Mouse (Mus musculus) induced T-regulatory cell, adult 2 months (primary cell): ENCODE results near the gene Rnaset2b.
"Not testable (repeated sequence)": the region's sequence is repeated elsewhere in the genome, so short reads cannot be mapped to it uniquely, and the experiment has no call there.

ENCODE experiments used
- DNase-seq: peaks from one replicate; pipeline ENCODE4 v3.0.0-alpha.2; 2012; ENCODE audit warnings: low read depth

Gene Rnaset2b

DNA sequence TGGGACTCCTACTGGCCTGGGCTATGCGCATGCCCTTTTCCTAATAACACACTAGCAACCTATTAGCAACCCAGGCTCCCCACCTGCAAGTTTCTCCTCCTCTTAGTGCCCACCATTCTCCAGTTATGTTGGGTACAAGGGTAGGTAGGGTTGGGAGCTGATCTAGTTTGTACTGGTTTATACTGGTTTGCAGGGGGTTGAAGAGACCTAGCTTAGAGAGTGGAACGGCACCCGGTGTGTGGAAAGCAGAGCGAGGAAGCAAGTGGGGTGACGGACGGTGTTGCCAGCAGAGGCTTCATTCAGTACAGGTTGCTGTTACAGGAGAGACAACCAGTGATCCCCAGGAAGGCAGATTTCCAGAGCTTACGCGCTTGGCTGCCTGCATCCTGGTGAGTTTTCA lies at the start of gene Rnaset2b:
TSS of gene Rnaset2b (plus strand) at position 301 of the 400 bp plus-strand sequence.
- DNase-seq: not testable (repeated sequence)

DNA sequence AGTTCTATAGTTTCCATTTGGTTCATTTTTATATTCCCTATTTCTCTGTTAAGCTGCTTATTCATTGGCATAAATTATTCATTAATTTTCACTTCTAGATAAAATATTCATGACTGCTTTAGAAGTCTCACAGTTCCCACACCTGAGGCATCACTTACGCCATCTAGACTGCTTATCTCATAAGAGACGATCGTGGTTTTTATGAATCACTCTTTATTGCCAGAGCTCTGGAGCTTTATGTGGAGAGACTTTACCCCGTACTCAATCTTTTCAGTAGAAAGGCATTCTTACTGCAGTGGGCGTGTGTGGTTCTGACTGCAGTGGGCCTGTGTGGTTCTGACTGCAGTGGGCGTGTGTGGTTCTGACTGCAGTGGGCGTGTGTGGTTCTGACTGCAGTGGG lies 38.8 kb upstream of the Rnaset2b start:
- DNase-seq: not testable (repeated sequence)

DNA sequence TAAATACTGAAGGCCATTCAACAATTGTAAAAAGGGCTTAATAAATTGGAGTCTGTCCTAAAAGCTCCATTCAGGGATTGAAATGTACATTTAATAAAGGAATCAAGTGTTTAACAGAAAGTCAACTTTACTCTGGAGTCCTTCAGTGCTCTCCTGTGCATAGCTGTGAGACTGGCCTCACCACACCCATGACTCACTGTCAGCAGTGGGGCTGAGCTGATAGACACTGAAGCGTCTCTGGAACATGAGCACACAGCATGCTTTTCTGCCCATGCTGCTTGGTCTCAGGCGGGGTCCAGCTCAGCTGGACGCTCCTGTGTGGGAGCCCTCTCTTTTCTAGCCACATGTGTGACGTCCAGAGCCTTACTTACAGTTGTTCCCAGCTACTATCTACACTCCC lies 27.9 kb upstream of the Rnaset2b start:
- not testable (repeated sequence) for DNase-seq

DNA sequence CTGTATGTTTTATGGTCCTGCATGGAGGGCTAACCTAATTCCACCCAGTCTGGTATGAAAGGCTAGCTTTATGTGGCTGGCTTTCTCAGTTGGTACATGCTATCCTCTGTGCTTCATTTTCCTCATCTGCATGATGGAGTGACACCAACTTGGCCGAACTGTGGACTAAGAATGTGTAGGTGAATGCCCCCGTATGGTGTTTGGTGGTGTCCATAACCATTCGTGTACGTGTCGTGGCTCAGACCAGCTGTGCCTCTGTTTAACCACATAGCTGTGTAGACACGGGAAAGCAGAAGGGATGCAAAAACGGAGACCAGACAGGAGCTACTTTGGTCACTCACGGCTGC lies 22.8 kb upstream of the Rnaset2b start:
- not testable (repeated sequence) for DNase-seq

DNA sequence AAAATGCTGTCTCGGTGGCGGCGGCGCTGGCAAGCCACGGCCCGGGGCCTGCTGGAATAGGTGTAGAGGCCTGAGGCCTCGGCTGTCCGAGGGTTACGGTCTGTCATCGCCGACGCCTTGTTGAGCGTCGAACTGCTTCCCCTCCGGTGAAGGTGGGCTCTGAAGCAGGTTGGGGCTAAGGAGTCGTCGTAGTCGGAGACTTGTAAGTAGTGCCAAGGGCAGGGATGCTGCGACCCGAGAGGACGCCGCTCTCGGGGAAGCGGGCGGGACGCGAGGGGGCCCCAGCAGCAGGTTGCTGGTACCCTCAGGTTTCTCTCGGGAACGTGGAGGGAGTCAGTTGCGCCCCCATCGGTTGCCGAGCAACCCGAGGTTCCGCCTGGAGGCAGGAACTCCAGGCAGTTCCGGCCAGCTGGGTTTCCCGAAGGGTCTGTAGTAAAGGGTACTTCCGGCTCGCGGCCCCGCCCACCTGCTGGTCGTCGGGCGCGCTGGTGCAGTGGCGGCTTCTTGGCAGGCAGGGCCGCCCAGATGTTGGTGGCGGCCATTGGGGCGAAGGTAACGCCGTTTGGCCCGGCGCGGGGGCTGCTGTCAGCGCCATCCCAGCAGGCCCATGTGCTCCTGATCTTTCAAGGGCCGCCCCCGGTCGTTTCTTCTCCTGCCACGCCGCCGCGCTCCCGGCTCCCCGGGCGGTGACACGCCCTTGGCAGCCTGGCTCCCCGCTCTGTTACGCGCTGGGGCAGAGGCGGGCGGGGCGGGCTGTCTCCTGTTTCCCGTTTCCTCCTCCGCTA lies 22.3 kb upstream of the Rnaset2b start, which contains the start of gene Rsph3b:
TSS of gene Rsph3b (minus strand) at position 699 of the 785 bp plus-strand sequence.
- DNase-seq: peak; percentile 78

DNA sequence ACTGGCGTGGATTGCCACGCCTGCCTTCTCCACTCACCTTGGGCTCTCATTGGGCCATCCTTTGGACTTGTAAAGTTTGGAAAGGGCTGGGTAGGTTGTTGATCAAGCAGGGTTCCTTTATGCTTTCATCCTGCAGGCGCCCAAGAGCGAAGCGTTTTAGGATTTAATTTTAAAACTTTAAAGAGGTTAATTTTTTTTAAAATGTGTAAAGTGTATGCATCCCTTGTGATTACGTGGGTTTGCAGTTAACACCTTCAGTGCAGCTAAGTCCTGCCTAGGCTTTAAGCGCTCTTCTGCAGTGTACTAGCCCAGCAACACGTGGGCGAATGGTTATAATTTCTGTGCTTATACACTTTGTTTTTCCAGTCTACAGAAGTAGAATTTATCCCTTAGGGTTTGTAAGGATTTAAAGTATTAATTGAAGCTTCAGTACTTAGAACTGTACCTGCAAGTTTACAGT lies 21.6 kb upstream of the Rnaset2b start:
- DNase-seq: not testable (repeated sequence)

DNA sequence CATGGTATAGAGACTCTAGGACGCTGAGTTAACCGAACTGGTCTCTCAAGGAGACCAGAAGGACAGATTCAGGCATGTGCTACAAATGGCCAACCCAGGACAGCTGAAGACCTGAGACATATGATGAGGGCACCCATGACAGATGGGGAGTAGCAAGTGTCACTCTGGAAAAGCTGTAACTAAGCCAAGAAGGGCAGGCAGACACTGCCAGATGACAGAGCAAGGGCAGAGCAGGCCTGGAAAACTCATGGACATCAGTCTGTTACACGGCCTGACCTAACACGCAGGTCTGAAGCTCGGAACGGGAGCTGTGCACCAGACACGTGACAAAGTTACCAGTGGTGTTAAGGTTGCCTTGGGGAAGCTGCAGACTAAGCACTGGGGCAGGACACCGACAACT lies 11.6 kb upstream of the Rnaset2b start:
- DNase-seq: not testable (repeated sequence)

DNA sequence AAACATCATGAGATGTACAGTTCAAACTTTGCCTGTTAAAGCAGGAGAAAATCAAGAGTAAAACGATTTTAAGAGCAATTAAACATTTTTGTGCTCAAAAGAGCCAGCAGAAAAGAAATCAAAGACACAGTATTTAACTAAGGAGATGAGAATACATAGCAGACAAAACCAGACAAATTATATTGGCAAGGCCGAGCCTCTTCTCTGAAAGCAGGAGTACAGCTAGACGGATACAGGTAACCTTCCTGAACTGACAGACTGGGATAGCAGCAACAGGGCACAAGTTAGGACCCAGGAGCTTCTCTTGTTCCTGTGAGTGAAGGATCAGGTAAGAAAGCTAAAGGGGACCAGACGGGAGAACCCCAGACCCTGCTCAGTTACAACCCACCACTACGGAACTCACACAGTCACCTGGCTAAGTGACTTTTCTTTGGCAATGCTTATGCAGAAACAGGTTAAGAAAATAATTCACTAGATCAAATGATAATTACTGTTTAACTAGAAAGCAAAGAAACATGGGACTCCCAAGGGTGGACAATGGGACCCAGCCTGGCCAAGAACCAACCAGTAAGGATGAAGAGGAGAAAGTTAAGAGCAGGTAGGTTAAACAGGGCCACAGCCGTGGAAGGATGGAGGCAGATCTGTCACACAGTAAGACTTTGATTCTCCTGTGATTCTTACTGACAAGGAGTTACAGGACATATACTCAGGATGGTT lies 10.7 kb upstream of the Rnaset2b start:
- DNase-seq: not testable (repeated sequence)

DNA sequence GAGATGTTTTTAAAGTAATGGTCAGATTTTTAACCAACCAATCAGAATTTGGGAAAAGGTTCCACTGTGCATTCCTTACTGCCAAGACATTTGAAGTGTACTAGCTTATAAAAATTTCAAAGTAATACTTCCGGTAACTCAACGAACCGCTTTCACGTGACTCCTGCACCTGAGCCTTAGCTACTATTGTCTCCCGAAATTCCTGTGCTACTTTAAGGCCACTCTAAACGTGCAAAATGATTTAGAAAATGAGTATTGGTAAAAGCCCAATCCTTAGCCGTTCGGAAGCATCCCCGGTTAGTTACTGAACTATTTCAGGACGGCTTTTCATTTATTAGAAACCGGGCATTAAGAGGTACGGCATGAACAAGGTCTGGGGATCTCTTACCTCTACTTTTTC lies 10.1 kb upstream of the Rnaset2b start:
- peak; percentile 39 for DNase-seq

DNA sequence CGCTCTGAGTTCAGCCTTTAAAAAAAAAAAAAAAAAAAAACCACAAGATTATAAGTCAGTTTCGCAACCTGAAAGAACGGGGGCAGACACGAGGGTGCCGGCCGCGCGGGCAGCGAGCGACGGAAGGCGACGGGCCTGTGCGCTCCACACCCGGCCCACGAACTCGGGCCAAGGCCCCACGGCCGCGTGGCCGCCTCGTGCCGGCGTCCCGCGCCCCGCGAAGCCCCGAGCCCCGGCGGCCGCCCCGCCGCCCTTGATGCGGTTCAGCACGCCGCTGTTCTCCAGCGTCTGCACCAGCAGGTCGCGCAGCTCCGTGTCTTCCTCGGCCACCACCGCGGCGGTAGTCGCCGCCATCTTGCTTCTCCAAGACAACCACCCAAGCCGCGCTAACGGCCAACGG lies 9.7 kb upstream of the Rnaset2b start, which contains the start of gene Tagap1:
TSS of gene Tagap1 (minus strand) at position 381 of the 400 bp plus-strand sequence.
- DNase-seq: peak; percentile 53

DNA sequence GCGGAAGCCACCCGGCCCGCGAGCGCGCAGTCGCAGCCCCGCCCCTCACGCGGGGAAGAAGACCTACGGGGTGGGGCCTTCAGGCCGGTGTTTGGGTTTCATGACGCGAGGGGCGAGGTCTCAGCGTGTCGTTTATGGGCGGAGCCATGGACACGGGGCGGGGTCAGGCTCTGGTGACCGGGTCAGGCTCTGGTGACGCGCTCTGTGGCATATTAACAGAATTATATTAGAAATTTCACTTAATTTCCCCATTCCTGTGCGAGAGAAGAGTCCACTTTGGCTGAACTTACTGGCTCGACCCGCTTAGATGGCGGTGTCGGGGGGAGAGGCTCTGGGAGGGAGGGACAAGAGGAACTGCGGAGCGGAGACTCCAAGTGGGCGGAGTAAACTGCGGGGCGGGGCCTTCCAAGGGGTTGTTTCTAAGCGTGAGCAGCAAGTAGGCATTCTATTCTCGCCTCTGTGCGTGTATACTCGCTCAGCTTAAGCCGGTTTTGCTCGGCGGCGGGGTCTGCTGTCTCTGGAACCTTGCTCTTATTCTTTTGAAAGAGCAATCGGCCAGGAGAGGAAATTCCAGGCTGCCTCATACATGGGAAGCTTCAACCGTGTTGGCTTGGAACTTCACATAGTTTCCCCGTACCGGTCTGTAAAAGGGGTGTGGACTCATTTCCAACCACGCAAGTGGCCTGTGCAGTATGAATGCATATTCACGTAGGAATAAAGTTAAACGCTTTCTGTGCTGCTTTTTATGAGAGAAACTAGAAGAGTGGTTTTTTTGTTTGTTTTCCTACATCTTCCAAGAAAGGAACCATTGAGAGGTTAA lies 9.0 kb upstream of the Rnaset2b start:
- DNase-seq: peak; percentile 69

DNA sequence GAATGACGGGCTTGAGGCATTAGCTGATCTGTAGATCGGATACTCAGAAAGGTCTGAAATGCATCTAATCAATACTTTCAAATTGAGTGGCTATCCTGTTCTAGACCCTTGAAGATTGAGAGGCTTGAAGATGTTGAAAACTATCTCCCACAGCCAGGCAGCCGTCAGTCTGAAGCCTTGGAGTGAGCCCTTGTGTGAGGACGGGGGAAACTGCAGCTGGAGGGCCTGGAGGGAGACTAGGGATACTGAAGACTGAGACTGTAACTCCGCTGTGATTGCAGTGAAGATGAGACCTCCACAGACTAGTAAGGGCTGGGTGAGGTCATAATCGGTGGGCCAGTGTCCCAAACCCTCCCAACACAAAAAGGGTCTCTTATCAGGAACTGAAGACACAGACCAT lies 8.1 kb upstream of the Rnaset2b start:
- not testable (repeated sequence) for DNase-seq

DNA sequence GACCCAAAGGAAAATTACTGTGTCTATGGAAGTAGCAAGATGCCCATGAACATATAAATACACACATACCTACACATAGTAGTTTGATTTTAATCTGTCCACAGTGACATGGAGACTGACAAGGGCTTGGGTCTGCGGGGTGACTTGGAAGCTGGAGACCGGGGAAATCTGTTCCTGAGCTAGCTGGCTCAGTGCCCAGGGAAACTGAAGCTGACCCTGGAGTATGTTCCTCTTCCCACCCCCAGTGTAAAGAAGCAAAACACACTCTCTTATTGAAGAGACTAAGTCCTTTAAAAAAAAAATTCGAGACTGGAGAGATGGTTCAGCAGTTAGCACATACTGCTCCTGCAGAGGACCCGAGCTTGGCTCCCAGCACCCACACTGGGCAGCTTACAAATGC lies 7.5 kb upstream of the Rnaset2b start:
- DNase-seq: not testable (repeated sequence)

DNA sequence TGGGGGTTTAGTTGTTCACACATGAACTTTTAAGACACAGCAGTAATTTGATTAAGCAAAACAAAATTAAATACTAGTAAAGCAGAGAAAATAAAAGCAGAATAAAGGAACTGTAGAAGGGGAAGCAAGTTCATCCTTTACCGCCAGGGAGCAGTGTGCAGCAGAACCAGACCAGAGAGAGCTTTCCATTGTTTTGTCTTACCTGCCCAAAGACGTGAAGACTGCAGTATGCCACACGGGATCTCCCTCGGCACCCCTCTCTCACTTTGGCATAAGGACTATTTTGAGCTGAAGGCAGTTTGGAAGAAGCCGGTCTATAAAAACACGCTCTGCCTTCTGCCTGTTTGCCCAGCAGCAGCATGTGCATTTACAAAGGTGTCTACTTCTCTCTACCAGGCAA lies 5.1 kb upstream of the Rnaset2b start:
- DNase-seq: peak; percentile 65

DNA sequence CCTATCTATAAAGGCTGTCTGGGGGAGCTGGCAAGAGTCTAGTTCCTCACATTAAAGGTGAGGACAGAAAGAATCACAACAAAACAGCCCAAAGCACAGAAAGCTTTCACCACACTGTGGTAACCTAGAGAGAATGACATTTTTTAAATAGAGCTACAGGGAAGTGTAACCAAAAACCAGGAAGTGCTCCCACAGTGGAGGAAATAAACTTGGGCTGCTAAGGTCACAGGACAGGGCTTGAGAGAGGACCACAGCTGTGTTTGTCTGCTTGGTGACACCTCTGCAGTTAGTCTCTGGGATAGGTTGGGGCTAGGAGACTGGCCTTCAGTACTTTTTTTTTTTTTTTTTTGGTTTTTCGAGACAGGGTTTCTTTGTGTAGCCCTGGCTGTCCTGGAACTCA lies 2.8 kb upstream of the Rnaset2b start:
- DNase-seq: not testable (repeated sequence)

DNA sequence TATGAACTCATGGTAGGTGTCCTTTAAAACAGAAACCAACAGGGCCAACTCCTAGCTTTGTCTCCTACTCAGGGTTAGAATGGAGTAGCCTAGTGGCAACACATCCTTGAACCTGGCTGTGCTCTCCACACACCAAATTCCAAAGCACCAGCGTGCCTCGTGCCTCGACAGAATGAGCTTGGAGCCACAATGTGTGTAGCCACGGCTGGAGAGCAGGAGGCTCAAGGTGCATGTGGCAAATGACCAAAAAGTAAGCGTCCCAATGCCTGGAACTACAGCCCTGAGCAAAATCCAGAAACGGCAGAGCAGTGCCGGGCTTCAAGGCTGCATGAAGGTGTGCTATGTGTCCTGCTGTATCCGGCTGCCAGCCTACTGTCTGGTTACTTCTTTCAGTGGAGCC lies 804 bp downstream of the Rnaset2b start:
- DNase-seq: not testable (repeated sequence)

DNA sequence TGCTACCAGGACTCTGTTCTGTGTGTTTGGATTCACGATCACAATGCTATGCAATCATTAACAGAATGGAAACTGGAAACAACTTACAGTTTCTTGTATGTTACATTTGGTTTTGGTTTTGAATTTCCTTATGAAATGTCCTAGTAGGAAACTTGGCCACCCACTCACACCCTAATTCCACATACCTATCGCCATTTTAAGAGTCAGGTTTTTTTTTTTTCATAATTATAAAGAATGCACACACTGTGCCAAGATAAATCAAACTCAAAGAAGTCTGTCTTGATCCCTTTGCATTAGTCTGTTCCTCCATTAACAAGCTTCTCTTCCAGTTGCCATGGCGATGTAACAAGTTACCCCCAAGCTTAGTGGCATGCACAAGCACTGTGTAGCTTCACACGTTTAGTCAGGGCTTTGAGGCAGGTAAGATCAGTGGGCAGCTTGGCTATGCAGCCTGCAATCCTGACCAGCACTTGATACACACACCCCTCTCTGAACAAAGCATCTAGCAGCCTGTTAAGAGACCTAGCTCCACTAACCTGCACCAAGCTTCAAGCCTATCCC lies 2.5 kb downstream of the Rnaset2b start:
- not testable (repeated sequence) for DNase-seq

DNA sequence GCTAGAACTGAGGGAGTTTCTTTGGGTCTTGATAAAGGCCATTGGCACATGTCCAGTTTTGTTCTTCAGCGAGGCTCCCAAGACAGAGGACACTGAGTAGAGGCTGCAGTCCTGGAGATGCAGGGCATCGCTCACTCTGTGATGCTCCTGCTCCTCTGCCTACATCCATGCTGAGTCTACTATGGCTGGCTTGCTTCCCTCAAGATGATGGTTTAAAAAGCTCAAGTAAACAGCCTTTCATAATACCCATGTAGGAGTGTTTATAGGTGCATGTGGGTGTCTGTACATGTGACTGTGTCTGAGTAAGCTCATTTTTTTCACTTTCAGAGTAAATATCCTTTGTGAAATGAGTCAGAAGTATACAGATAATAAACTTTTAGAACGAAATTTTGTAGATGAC lies 4.6 kb downstream of the Rnaset2b start:
- not testable (repeated sequence) for DNase-seq

DNA sequence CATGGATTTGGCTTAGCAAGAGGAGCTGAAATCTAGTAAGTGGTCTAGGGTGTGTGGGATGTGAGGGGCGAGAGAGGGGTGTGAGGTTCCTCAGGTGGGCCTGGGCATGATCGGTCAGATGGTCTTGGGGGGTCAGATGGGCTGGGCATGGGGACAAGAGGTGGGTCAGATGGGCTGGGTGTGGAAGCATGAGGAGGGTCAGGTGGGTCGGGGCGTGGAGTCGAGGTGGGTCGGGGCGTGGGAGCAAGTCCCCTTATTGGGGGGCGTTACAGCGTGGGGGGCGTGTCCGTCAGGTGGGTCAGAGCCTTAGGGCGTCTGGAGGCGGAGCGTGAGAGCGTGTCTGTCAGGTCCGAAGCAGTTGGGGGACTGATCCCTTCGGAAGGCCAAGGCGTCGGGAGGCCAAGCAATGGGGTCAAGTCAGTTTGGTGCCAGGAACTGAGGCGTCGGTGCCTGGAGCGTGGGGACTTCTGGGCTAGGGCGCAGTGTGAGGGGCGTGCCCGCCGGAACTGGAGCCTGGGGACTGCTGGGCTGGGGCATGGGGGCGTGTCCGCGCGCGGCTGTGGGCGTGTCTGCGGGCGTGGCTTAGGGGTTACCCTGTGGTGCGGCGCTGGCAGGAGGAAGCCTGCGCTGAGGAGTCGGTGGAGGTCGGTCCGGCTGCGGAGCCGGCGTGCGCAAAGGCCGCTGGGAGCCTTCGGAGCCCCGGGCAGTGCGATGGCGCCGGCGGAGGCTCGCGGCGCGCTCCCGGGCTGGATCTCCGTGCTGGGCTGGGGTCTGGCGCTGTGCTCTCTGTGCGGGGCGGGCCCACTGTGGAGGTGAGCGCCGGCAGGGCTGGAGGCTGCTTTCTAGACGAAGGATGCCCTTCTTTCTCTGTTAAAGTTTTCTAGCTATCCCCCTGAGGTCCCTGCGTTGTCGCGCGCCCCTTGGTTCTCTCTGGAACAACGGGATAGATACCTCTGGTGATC lies 8.1 kb downstream of the Rnaset2b start, which contains the start of gene Gm49721:
TSS of gene Gm49721 (plus strand) at position 618 of the 962 bp plus-strand sequence.
- peak; percentile 56 for DNase-seq

DNA sequence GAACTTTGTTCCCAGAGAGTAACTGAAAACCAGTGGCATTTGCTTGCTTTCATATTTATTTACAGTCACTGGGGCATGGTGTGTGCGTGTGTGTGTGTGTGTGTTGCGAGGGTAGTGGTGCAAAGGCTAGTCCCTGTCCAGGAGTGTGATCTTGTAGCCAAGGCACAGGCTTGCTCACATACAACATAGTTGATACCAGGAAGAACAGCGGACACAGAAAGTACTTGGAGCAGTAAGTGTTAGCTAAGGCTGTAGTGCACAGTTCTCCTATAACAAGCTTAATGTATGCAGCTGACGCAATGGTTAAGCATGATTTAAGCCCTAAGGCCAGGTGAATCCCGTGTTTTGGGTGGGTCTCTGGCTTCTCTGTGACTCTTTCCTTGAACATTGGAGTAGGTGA lies 8.9 kb downstream of the Rnaset2b start:
- DNase-seq: peak; percentile 47

DNA sequence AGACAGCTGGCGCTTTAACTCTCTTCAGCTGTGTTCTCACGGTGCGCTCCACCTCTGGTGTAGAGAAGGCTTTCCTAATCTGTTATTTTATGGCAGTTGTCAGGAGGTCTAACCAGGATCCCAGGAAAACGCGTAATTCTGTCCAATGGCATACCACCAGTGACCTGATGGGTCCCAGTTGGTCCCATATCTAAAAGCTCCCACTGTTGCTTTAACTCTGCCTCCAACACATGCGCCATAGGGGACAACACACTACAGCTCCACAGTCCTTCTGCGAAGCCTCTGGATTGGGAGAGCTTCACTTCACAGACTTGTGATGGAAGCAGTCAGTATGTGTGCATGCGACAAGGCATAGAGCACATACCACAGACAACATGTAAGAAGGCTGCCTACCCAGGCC lies 9.7 kb downstream of the Rnaset2b start:
- not testable (repeated sequence) for DNase-seq
